Mouse (Mus musculus): ENCODE measurements around the gene Meis1.

Gene Meis1

GRCm38 (mm10) chr11:18990244-18990677, 28.5 kb downstream of the Meis1 start:
- no peak for DNase-seq (ENCODE audit: low spot score in 2 of 2)

GRCm38 (mm10) chr11:18989669-18990243, 29.0 kb downstream of the Meis1 start:
- DNase-seq (ENCODE audit: low spot score in 2 of 2), result no peak

- no peak for DNase-seq (ENCODE audit: low spot score in 2 of 2)
Observed at GRCm38 (mm10) chr11:18988637-18989263, 30.0 kb downstream of the Meis1 start.

GRCm38 (mm10) chr11:18983813-18984212, 35.0 kb downstream of the Meis1 start:
- DNase-seq (ENCODE audit: low spot score in 2 of 2), result no peak

- DNase-seq (ENCODE audit: low spot score in 2 of 2), result no peak
Observed at GRCm38 (mm10) chr11:18983294-18983693, 35.5 kb downstream of the Meis1 start.

- DNase-seq (ENCODE audit: low spot score in 2 of 2), result no peak
Observed at GRCm38 (mm10) chr11:18982331-18982730, 36.5 kb downstream of the Meis1 start.

GRCm38 (mm10) chr11:18981367-18981766, 37.4 kb downstream of the Meis1 start:
- DNase-seq (ENCODE audit: low spot score in 2 of 2), result no peak

GRCm38 (mm10) chr11:18980615-18981014, 38.2 kb downstream of the Meis1 start:
- no peak for DNase-seq (ENCODE audit: low spot score in 2 of 2)

GRCm38 (mm10) chr11:18975087-18975486, 43.7 kb downstream of the Meis1 start:
- no peak for DNase-seq (ENCODE audit: low spot score in 2 of 2)

GRCm38 (mm10) chr11:18973808-18974207, 45.0 kb downstream of the Meis1 start:
- no peak for DNase-seq (ENCODE audit: low spot score in 2 of 2)

- DNase-seq (ENCODE audit: low spot score in 2 of 2), result no peak
Observed at GRCm38 (mm10) chr11:18972968-18973367, 45.8 kb downstream of the Meis1 start.

- DNase-seq (ENCODE audit: low spot score in 2 of 2), result no peak
Observed at GRCm38 (mm10) chr11:18971551-18971950, 47.2 kb downstream of the Meis1 start.

GRCm38 (mm10) chr11:18969920-18970336, 48.9 kb downstream of the Meis1 start:
- DNase-seq (ENCODE audit: low spot score in 2 of 2), result no peak

- no peak for DNase-seq (ENCODE audit: low spot score in 2 of 2)
Observed at GRCm38 (mm10) chr11:18964418-18964817, 54.4 kb downstream of the Meis1 start.

GRCm38 (mm10) chr11:18963202-18964136, 55.3 kb downstream of the Meis1 start:
- DNase-seq (ENCODE audit: low spot score in 2 of 2), result no peak

GRCm38 (mm10) chr11:18959465-18959864, 59.3 kb downstream of the Meis1 start:
- DNase-seq (ENCODE audit: low spot score in 2 of 2), result no peak

- no peak for DNase-seq (ENCODE audit: low spot score in 2 of 2)
Observed at GRCm38 (mm10) chr11:18957805-18958770, 60.7 kb downstream of the Meis1 start.

- DNase-seq (ENCODE audit: low spot score in 2 of 2), result no peak
Observed at GRCm38 (mm10) chr11:18957097-18957804, 61.5 kb downstream of the Meis1 start.

- DNase-seq (ENCODE audit: low spot score in 2 of 2), result no peak
Observed at GRCm38 (mm10) chr11:18955969-18956368, 62.8 kb downstream of the Meis1 start.

- DNase-seq (ENCODE audit: low spot score in 2 of 2), result no peak
Observed at GRCm38 (mm10) chr11:18954852-18955251, 63.9 kb downstream of the Meis1 start.

- no peak for DNase-seq (ENCODE audit: low spot score in 2 of 2)
Observed at GRCm38 (mm10) chr11:18953892-18954291, 64.9 kb downstream of the Meis1 start.
